In genomic region chr12:110733254-110733653, GRCm38 (mm10) we compare ENCODE assay signal across 15 mouse cellular contexts. TPM values are rescaled to one million over a fixed set of nuclear protein-coding genes. Genes with fewer than 3 reads are reported as not detected.
A peak's percentile ranks its signal among the peaks of the same experiment; 100 is the strongest.
DNase-seq lines count a peak whose midpoint lies in the region; TF ChIP-seq lines count a peak whose summit lies in the region.
"Not testable (repeated sequence)": the region's sequence is repeated elsewhere in the genome, so short reads cannot be mapped to it uniquely, and the experiment has no call there.
"Had no signal": no experiment of that assay in that cellular context is flagged by ENCODE, and none has a peak within 500 bp of the region (broad histone marks: within the 10 kb centered on the region; RNA-seq: fewer than 3 reads in every experiment).

No protein-coding gene starts in this region.

- not testable (repeated sequence) for DNase-seq in ES-E14 (ENCODE audit: low read depth, low spot score)
- peak; percentile 74 for DNase-seq in liver, adult 2 months (ENCODE audit: extremely low read depth, low read depth, low spot score)

- in situ Hi-C loops in ES-E14 (cut with MboI; ENCODE audit: low sequenced_read_pairs in 2 of 2, unreplicated experiment in 2 of 2): not testable (repeated sequence)

- H3K9me3 ChIP-seq in ES-E14 (ENCODE audit: control insufficient read depth, insufficient read depth, low read depth, low read length): not testable (repeated sequence)

- not testable (repeated sequence) for H3K79me2 ChIP-seq in liver, adult 2 months (ENCODE audit: control insufficient read depth, insufficient read depth, low read length)

- not testable (repeated sequence) for H3K27me3 ChIP-seq in liver, adult 2 months (ENCODE audit: control insufficient read depth, insufficient read depth, low read length)

- not testable (repeated sequence) for H3K4me3 ChIP-seq in ES-E14 (ENCODE audit: insufficient read depth in 1 of 2, low read depth in 1 of 2, low read length in 2 of 2, poor library complexity in 1 of 2, severe bottlenecking in 1 of 2); liver, adult 2 months (ENCODE audit: insufficient read depth, low read depth, low read length)

- 99% methylated on average over 3 of the region's 3 CpGs for WGBS in liver, adult 2 months

- not testable (repeated sequence) for TF ChIP-seq POLR2A in liver, adult 2 months (IDR thresholded peaks at IDR 0.05; ENCODE audit: extremely low read depth, insufficient read depth, low read length)

- TF ChIP-seq CTCF in liver, adult 2 months (IDR thresholded peaks at IDR 0.05; ENCODE audit: low read depth, low read length): not testable (repeated sequence)

- not testable (repeated sequence) for H3K36me3 ChIP-seq in ES-E14 (ENCODE audit: control insufficient read depth, insufficient read depth, low read length, poor library complexity, severe bottlenecking); liver, adult 2 months (ENCODE audit: control insufficient read depth, insufficient read depth, low read length)

- H3K4me1 ChIP-seq in ES-E14 (ENCODE audit: control insufficient read depth in 2 of 2, insufficient read depth in 2 of 2, low read length in 2 of 2, poor library complexity in 1 of 2); liver, adult 2 months (ENCODE audit: control insufficient read depth, insufficient read depth, low read length): not testable (repeated sequence)

- H3K27ac ChIP-seq in ES-E14 (ENCODE audit: insufficient read depth, low read depth, low read length, poor library complexity, severe bottlenecking); liver, adult 2 months (replicated peaks; ENCODE audit: insufficient read depth, low read depth, low read length): not testable (repeated sequence)

- H3K9ac ChIP-seq in ES-E14 (ENCODE audit: insufficient read depth, low read depth, low read length, poor library complexity, severe bottlenecking); liver, adult 2 months (ENCODE audit: low read depth, low read length): not testable (repeated sequence)

TF ChIP-seq in ES-E14, 5 proteins besides CTCF, POLR2A, EP300 and RAD21:
- TF ChIP-seq ZNF384 (IDR thresholded peaks at IDR 0.05; ENCODE audit: low read depth, low read length): peak; percentile 60; the same call in 1 of the 2 replicates

RNA-seq across cellular contexts. Expression of gene Wdr20, which starts 4.5 kb away (rescaled TPM):
- total RNA-seq in ES-E14 (2012; rRNA removed): 27.4 and 30.3 TPM in 2 replicates
- total RNA-seq in liver, adult 2 months (2014; rRNA removed): 19.5 and 21.0 TPM in 2 replicates
- polyA plus RNA-seq in liver, adult 2 months (2012; rRNA removed): 14.8 and 16.5 TPM in 2 replicates

RNA-seq across cellular contexts. Expression of gene Hsp90aa1, which starts 30.7 kb away (rescaled TPM):
- total RNA-seq in ES-E14 (2012; rRNA removed): 1,672 and 2,383 TPM in 2 replicates
- 114 and 134 TPM in 2 replicates for total RNA-seq in liver, adult 2 months (2014; rRNA removed)
- polyA plus RNA-seq in liver, adult 2 months (2012; rRNA removed): 36.4 and 49.8 TPM in 2 replicates

RNA-seq across cellular contexts. Expression of gene 1700001K19Rik, which starts 50.8 kb away (rescaled TPM):
- not detected in 2 replicates for total RNA-seq in ES-E14 (2012; rRNA removed)
- total RNA-seq in liver, adult 2 months (2014; rRNA removed): not detected in 2 replicates
- polyA plus RNA-seq in liver, adult 2 months (2012; rRNA removed): not detected in 2 replicates
- total RNA-seq: adrenal gland, adult 18-20 months; adrenal gland, adult 2 months; adrenal gland, adult 8-10 months; adrenal gland, postnatal 10 days; adrenal gland, postnatal 14 days; adrenal gland, postnatal 25 days; adrenal gland, postnatal 36 days; adrenal gland, postnatal 4 days; CH12.LX; G1E; MEL had no signal
- polyA plus RNA-seq: adrenal gland, adult 2 months; brain, embryonic 14.5 days; cerebellum, adult 2 months; G1E had no signal

Comparison
In these comparisons a context has a peak if more than half of its experiments do, and no peak if none do; other contexts are left out.
1. RNA of gene Hsp90aa1, which starts 30.7 kb away (total RNA-seq): 1,672 to 2,383 TPM in ES-E14; 114 to 134 TPM in liver, adult 2 months; every median in the first group is over 10 times any median in the second.